Mouse (Mus musculus) kidney, postnatal 14 days (tissue): ENCODE measurements around the gene Stx17.

Experiments used
- DNase-seq: peaks from one replicate; pipeline ENCODE4 v3.0.0; 2022; ENCODE audit warnings: mixed read lengths

Stx17 gene

DNA sequence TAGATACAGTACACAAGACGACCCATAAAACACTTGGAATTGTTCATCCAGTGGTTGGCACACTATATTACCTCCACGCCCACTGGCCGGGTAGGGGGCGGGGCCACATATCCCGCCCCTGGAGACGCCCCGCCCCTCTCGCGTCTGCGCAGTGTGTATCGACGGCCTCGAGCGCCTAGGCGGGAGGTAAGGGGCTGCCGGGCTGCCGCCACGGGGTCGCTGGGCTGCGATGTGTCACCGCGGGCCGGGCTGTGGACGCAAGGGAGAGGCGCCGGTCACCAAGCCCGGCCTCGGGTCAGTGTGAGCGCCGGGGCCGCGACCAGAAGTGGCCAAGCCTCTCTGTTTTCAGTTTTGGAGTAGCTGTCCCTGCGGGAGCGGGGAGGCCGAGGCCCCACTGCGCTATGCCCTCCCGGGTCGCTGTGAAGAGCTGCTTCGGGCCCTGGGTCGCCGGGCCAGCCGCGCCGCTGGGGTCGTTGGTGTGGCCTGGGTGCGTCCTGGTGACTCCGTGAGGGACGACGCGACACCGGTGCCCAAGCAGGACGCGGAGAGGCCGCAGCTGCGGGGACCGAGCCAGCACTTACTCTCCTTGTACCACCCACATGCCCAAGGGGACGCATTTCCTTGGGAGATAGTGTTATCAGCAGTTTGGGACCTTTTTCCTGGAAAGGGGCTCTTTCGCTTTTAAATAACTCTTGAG lies at the start of gene Stx17:
Gene Stx17 (plus strand): TSS at position 143 of the 697 bp plus-strand sequence.
- peak; percentile 93 for DNase-seq

DNA sequence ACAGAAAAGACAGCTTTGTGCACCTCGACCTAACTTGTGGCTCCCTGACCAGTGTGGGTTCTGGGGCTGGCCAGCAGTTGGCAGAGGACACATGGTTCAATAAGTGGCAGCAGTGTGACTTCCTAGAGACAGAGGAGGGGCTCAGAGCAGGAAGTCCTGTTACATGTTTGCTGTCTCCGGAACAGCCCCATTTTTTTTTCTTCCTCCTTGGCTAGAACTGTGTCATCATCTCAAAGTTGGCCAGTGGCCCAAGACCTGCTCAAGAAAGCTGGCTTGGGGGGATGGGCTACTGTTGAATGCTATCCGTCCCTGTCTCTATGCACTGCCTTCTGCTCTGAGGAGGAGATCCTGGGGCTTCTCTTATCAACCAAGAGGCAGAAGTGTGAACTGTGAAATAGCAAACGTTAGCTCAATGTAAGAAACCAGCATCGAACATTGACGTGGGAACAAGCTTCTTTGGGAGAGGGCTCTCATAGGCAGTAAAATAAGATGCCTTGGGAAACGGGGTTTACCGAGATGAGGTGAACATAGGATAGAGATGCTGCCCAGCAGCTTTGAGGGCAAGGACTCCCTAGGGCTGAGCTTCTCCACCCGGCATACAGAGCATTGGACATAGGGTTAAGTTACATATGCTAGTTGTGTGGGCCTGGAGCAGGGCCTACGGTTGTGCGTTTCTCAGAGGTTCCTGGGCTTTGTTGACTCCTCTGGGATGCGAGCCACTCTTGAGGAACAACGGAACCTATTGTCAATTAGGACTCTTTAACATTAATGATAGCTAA lies 47.8 kb upstream of the Stx17 start:
- peak; percentile 44 for DNase-seq

DNA sequence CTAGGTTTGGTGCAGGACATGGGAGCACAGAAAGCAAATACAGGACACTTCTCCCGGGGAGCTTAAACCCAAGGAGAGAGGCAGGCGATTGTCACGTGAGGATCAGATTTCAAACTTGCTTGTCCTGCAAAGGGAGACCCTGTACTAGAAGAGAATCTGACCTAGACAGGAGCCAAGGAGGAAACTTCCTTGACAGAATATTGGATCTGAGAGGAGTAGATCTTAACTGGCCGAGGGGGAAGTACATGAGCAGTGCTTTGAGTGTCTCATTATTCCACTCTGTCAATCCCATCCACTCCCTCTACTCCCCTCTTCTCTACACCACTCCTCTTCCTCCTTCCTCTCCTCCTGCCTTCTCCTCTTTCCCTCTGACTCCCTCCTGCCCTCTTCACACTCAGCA lies 46.5 kb upstream of the Stx17 start:
- no peak for DNase-seq

DNA sequence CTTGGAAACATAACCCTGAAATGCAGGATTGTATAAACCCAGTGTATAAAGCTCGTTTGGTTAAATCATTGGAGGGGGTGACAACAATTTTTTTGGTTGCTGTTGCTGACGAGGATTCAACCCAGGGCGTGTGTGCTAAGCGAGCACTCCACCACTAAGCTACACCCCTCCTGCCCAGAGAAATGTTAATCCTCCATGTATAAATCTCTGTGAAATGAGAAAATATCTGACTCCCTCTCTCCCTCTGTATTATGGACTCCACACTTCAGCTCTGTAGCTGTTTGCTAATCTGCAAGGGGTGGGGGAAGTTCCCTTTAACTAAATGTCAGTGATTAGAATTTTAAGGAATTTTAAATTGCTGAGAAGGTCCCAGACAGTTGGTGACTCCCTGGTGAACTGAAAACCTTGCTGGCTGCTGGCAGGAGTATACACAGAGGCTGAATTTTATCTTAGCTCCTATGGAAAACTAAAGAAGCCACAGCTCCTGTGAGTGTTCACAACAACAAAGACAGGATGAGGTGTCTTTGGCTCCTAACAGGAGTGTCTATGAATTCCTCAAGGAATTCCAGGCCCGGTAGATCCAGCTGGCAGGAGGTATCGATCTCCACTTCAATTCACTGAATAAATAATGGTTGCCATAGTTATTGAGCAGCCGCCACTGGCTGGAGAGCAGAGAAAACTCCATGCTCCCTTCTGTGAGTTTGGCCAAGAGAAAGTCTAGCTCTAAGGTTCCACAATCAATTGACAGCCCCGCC lies 45.3 kb upstream of the Stx17 start:
- no peak for DNase-seq

DNA sequence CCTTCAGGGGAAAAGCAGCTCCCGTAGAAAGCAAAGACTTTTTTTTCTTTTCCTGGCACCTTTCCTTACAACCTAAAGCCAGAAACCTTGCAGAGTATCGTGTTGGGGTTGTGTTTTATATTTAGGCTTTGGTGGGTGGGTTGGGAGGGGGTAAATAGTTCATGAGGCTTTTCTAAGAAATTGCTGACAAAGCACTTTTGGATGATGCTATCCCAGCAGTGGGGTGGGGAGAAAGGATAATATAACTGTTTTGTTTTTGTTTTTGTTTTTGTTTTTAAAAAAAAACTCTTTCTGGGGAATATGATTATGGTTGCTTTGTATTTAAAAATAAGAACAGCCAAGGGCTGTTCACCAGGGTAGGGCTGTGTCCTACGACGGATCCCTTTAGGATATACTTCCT lies 41.3 kb upstream of the Stx17 start:
- DNase-seq, result no peak

- DNase-seq, result no peak
Measured at GRCm38 (mm10) chr4:48086609-48087008, 38.1 kb upstream of the Stx17 start.

DNA sequence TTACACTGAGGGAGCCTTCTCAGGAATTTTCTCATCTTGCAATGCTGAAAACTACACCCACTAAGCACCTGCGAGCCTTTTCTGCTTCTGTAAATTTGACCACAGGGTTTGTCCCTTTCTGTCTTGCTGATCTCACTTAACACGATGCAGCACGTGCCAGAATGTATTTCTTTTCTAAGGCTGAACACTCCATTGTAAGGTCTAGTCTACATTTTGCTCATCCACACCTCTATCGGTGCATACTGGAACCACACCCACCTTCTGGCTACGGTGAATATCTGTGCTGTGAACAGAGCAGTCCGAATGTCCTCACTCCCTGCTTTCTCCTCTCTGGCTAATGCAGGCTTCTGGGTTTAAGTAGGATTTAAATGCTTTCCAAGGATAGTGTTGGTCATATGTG lies 37.2 kb upstream of the Stx17 start:
- no peak for DNase-seq

- no peak for DNase-seq
Measured at GRCm38 (mm10) chr4:48093221-48093620, 31.5 kb upstream of the Stx17 start.

- DNase-seq, result no peak
Measured at GRCm38 (mm10) chr4:48100217-48100616, 24.5 kb upstream of the Stx17 start.

- DNase-seq, result no peak
Measured at GRCm38 (mm10) chr4:48101981-48102380, 22.7 kb upstream of the Stx17 start.

- no peak for DNase-seq
Measured at GRCm38 (mm10) chr4:48105387-48105786, 19.3 kb upstream of the Stx17 start.

DNA sequence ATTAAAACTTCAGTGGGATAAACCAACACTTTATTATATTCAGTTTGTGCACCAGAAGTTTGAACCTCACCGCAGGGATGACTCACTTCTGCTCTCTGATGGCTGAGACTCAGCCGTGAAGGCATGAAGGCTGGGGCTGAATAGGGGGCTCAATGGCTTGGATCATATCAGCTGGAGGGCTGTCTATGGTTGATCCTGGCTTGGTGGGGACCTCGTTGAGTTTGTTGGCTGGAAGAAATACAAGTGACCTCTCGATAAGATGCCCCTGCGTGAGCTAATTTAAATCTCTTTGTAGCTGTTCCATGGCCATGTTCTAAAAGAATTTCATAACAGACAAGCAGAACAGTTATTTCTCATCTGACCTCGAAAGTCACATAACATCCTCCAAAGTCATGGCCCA lies 17.6 kb upstream of the Stx17 start:
- DNase-seq, result no peak

DNA sequence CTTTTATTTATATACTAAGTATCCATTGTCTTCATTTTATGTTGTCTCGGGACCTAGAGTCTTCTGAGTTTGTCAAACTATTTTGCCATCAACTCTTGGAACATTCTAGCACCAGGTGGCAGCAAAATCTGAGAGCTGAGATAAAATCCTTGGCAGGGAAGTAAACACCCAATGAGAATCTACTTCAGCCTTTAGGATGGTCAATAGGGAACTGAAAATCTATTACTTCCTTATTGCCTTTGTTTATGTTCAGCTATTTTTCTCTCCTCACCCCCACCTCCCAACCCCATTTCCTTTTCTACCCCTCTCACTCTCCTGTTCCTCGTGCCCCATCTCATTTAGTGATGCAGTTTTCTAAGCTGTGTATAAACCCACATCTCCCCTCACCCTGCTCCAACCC lies 16.1 kb upstream of the Stx17 start:
- no peak for DNase-seq

GRCm38 (mm10) chr4:48110331-48110730 lies 14.4 kb upstream of the Stx17 start:
- no peak for DNase-seq

DNA sequence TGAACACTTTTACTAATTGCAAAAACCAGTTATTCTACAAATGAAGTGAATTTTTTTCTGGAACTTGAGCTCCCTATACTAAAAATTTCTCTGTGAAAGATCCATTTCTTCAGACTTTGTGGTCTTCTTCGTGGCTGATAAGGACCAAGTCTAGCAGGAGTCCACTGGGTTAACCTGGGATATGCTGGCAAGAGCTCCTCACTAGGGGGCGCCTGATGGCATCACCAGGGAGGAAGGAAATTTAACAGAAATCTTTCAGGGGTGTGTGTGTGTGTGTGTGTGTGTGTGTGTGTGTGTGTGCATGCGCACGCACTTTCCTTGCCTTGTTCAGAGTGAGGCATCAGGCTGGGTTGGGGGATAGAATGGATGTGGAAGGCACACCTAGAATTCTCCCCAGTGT lies 8.5 kb upstream of the Stx17 start:
- DNase-seq, result peak; percentile 27

- no peak for DNase-seq
Measured at GRCm38 (mm10) chr4:48124416-48124772, 321 bp upstream of the Stx17 start.

DNA sequence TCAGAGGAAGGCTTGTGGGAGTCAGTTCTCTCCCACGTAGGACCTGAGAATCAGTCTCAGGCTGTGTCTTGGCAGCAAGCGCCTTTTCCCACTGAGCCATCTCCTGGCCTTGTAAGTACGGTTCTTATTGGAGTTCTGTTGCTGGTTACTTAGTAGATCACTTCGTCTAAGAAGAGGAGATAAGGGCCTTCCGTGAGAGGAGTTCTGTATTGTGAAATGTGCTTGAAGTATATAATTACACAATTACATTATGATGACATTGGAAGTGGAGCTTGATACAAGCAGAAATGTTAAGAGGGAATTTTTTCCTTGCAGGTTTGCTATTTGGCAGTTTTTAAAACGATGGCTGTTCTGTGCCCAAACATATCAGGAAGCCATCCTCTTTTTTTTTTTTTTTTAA lies 5.6 kb downstream of the Stx17 start:
- DNase-seq, result no peak

- no peak for DNase-seq
Measured at GRCm38 (mm10) chr4:48131606-48132005, 6.9 kb downstream of the Stx17 start.

GRCm38 (mm10) chr4:48132721-48133120 lies 8.0 kb downstream of the Stx17 start:
- no peak for DNase-seq

- DNase-seq, result no peak
Measured at GRCm38 (mm10) chr4:48149492-48149891, 24.8 kb downstream of the Stx17 start.

- DNase-seq, result no peak
Measured at GRCm38 (mm10) chr4:48153229-48153628, 28.5 kb downstream of the Stx17 start.

GRCm38 (mm10) chr4:48155864-48156263 lies 31.1 kb downstream of the Stx17 start:
- DNase-seq, result no peak

GRCm38 (mm10) chr4:48160386-48160785 lies 35.7 kb downstream of the Stx17 start:
- DNase-seq, result no peak

DNA sequence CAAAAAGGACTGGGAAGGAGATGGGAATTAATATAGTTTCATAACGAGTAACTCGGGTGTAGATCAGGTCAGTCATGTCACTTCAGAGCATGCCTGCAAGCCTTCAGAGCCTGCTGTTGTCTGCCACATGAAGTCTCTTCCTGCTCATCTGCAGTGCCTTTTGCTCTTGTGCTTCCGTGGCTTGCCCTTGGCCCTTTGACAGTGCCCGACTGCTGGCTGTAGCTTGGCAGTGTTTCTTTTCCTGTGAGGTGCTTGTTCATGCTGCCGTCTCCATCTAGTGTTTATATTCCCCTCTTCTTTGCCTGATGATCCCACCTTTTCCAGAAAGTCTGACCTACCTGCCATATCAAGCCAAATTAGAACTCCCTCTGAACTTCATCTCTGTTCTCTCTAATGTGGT lies 39.1 kb downstream of the Stx17 start:
- DNase-seq, result no peak
